Mouse (Mus musculus): ENCODE measurements around the gene 9430097D07Rik.

DNA sequence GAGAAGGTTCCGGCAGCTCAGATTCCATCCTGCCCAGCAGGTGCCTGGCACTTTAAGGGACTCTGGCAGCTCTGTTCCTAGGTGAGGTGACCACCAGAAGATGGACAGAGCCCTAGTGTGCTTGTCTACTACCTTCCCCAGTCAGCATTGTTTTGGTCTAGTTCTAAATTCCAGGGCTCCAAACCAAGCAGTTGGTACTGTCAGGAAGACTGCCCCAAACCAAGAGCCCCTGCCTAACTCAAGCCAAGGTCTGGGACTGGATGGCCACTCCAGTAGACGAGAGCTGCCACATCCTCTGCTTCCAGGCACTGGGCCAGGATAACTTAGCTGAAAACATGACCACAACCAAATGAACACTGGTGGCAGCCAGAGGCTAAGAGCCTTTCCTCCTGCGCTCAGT, 6.5 kb downstream of the 9430097D07Rik start:
- TF ChIP-seq CTCF (IDR thresholded peaks at IDR 0.05; ENCODE audit: control insufficient read depth, insufficient read depth, insufficient read length) (no peak), MAX (IDR thresholded peaks at IDR 0.05) (no peak), FOSL1 (IDR thresholded peaks at IDR 0.05; ENCODE audit: insufficient read depth, low read length, poor library complexity, severe bottlenecking) (no peak), USF1 (IDR thresholded peaks at IDR 0.05; ENCODE audit: low read depth) (no peak), MYOD1 (IDR thresholded peaks at IDR 0.05; ENCODE audit: control insufficient read depth, insufficient read length, low read depth) (no peak), MYOG (IDR thresholded peaks at IDR 0.05; ENCODE audit: control insufficient read depth, extremely low read depth, insufficient read length) (no peak)

Measured in C2C12 (cell line).